Mouse (Mus musculus) cerebellum, adult 2 months (tissue): ENCODE measurements around the gene Tmem259.

Experiments
- CTCF ChIP-seq: fragments of 200-500 bp; IDR thresholded peaks from 2 replicates; pipeline ENCODE4 v1.5.1; 2011; ENCODE audit warnings: low read depth, mild to moderate bottlenecking, control low read depth, low read length, moderate library complexity, borderline replicate concordance; ENCODE audit not compliant: insufficient read depth
- POLR2A ChIP-seq: fragments of 200-500 bp; IDR thresholded peaks from 2 replicates; pipeline ENCODE4 v1.6.1; 2011; ENCODE audit warnings: low read length, control low read depth, borderline replicate concordance; ENCODE audit not compliant: insufficient read depth

- no peak for TF ChIP-seq CTCF
- no peak for TF ChIP-seq POLR2A
These were observed 11.3 kb downstream of the Tmem259 start for GRCm38 (mm10) chr10:79972831-79973230.
